Mouse (Mus musculus) ovary, adult 18-20 months (tissue): ENCODE measurements around the gene Gkn2.

Experiments
- DNase-seq: peaks from one replicate; pipeline ENCODE4 v3.0.0; 2022; ENCODE audit warnings: low spot score, mixed read lengths

Gene Gkn2

GRCm38 (mm10) chr6:87399886-87400566, 26.9 kb downstream of the Gkn2 start:
- DNase-seq, result no peak

GRCm38 (mm10) chr6:87401456-87401855, 28.3 kb downstream of the Gkn2 start:
- no peak for DNase-seq

- DNase-seq, result no peak
These were observed 38.9 kb downstream of the Gkn2 start for GRCm38 (mm10) chr6:87412011-87412410.

- no peak for DNase-seq
These were observed 49.1 kb downstream of the Gkn2 start for GRCm38 (mm10) chr6:87422304-87422703.

GRCm38 (mm10) chr6:87424037-87424816, 51.1 kb downstream of the Gkn2 start:
- DNase-seq, result no peak

- DNase-seq, result no peak
These were observed 53.8 kb downstream of the Gkn2 start for GRCm38 (mm10) chr6:87426954-87427353.

- no peak for DNase-seq
These were observed 54.5 kb downstream of the Gkn2 start for GRCm38 (mm10) chr6:87427616-87428015.

- DNase-seq, result no peak
These were observed 55.4 kb downstream of the Gkn2 start, which contains the start of gene Bmp10 for GRCm38 (mm10) chr6:87428487-87429044. Gene Bmp10, plus strand, starts transcription at chr6:87428994.
